Mouse (Mus musculus) CH12.LX (cell line): ENCODE measurements around the gene Irf2bp2. TPM values are rescaled to one million over a fixed set of nuclear protein-coding genes. Genes with fewer than 3 reads are reported as not detected.

Source experiments
- DNase-seq: peaks from one replicate; pipeline ENCODE4 v3.0.0-alpha.2; 2013; ENCODE audit errors: extremely low read depth
- H3K27ac ChIP-seq: 2 replicates; pipeline ENCODE4 v1.5.1; 2012; ENCODE audit warnings: low read depth, mild to moderate bottlenecking, control low read depth, moderate library complexity; ENCODE audit not compliant: insufficient read depth
- H3K27me3 ChIP-seq: replicated peaks from 2 replicates; pipeline ENCODE3; 2012; ENCODE audit warnings: inconsistent platforms
- H3K36me3 ChIP-seq, 2 experiments: replicated peaks in 1 of 2; 2 replicates each; pipeline versions ENCODE3 to v1.6.1; 2012; ENCODE audit warnings: inconsistent platforms in 1 of 2, low read length in 1 of 2, mild to moderate bottlenecking in 1 of 2, mixed read lengths in 1 of 2, moderate library complexity in 1 of 2; ENCODE audit not compliant: control insufficient read depth in 1 of 2, insufficient read depth in 1 of 2
- H3K4me1 ChIP-seq, 2 experiments: 2 replicates each; pipeline ENCODE4 v1.6.1; 2012; ENCODE audit warnings: inconsistent platforms in 1 of 2, moderate library complexity in 1 of 2; ENCODE audit not compliant: insufficient read depth in 2 of 2, control insufficient read depth in 1 of 2
- H3K4me2 ChIP-seq: 2 replicates; pipeline ENCODE4 v1.6.1; 2012; ENCODE audit warnings: low read depth, mild to moderate bottlenecking, control low read depth; ENCODE audit not compliant: poor library complexity, insufficient read depth, severe bottlenecking
- H3K4me3 ChIP-seq, 3 experiments: fragments of 150-350 bp in 1 of 3; sonication (generic) in 1 of 3; replicated peaks in 1 of 3; 2 replicates each; pipeline versions ENCODE3 to v1.5.1; 2011 to 2012; ENCODE audit warnings: low read depth in 2 of 3, low read length in 2 of 3, mild to moderate bottlenecking in 2 of 3, moderate library complexity in 2 of 3, control low read depth in 1 of 3, improper control_type of control experiment in 1 of 3, inconsistent platforms in 1 of 3, mixed read lengths in 1 of 3; ENCODE audit not compliant: poor library complexity in 1 of 3
- H3K79me2 ChIP-seq: replicated peaks from 2 replicates; pipeline ENCODE4 v1.6.1; 2012; ENCODE audit warnings: mild to moderate bottlenecking, moderate library complexity; ENCODE audit not compliant: control insufficient read depth, poor library complexity, insufficient read depth, severe bottlenecking; ENCODE audit errors: extremely low read depth
- H3K9ac ChIP-seq: 2 replicates; pipeline ENCODE4 v1.6.1; 2012; ENCODE audit warnings: low read depth, mild to moderate bottlenecking, control low read depth, moderate library complexity; ENCODE audit not compliant: insufficient read depth
- H3K9me3 ChIP-seq: replicated peaks from 2 replicates; pipeline ENCODE3; 2012; ENCODE audit warnings: low read length, inconsistent platforms, mixed read lengths
- CTCF ChIP-seq, 2 experiments: IDR thresholded peaks in 1 of 2; conservative IDR thresholded peaks in 1 of 2; 2 replicates each; pipeline ENCODE4 v1.5.1; 2011 to 2012; ENCODE audit warnings: low read depth in 2 of 2, low read length in 2 of 2, improper control_type of control experiment in 1 of 2, inconsistent platforms in 1 of 2, mild to moderate bottlenecking in 1 of 2, moderate library complexity in 1 of 2
- ETS1 ChIP-seq: conservative IDR thresholded peaks from 2 replicates; pipeline ENCODE4 v1.6.1; 2012; ENCODE audit warnings: low read depth, mild to moderate bottlenecking, inconsistent platforms, low read length, improper control_type of control experiment, moderate library complexity
- KAT2A ChIP-seq: IDR thresholded peaks from 2 replicates; pipeline ENCODE4 v1.6.1; 2012; ENCODE audit warnings: low read length, improper control_type of control experiment, inconsistent platforms; ENCODE audit not compliant: insufficient replicate concordance
- MAFK ChIP-seq: IDR thresholded peaks from 2 replicates; pipeline ENCODE4 v1.6.1; 2011; ENCODE audit warnings: low read length, improper control_type of control experiment; ENCODE audit not compliant: insufficient replicate concordance
- MAZ ChIP-seq: IDR thresholded peaks from 2 replicates; pipeline ENCODE4 v1.6.1; 2012; ENCODE audit warnings: low read depth, mild to moderate bottlenecking, inconsistent platforms, low read length, improper control_type of control experiment, moderate library complexity
- NELFE ChIP-seq: IDR thresholded peaks from 2 replicates; pipeline ENCODE4 v1.6.1; 2011; ENCODE audit warnings: low read depth, low read length, improper control_type of control experiment
- PAX5 ChIP-seq: IDR thresholded peaks from 2 replicates; pipeline ENCODE4 v1.6.1; 2012; ENCODE audit warnings: low read length, inconsistent platforms, mixed read lengths
- POLR2A ChIP-seq: IDR thresholded peaks from 2 replicates; pipeline ENCODE4 v1.6.1; 2011; ENCODE audit warnings: low read depth, mild to moderate bottlenecking, improper control_type of control experiment, low read length
- POLR2AphosphoS2 ChIP-seq: IDR thresholded peaks from 2 replicates; pipeline ENCODE4 v1.6.1; 2011; ENCODE audit warnings: low read depth, low read length, improper control_type of control experiment
- SIN3A ChIP-seq: IDR thresholded peaks from 2 replicates; pipeline ENCODE4 v1.6.1; 2012; ENCODE audit warnings: low read length, improper control_type of control experiment, inconsistent platforms
- SMC3 ChIP-seq: IDR thresholded peaks from 2 replicates; pipeline ENCODE4 v1.6.1; 2011; ENCODE audit warnings: low read depth, low read length, improper control_type of control experiment
- TBP ChIP-seq: conservative IDR thresholded peaks from 2 replicates; pipeline ENCODE4 v1.6.1; 2011; ENCODE audit warnings: low read depth, low read length, improper control_type of control experiment
- USF2 ChIP-seq: conservative IDR thresholded peaks from 2 replicates; pipeline ENCODE4 v1.6.1; 2011; ENCODE audit warnings: low read depth, low read length, improper control_type of control experiment
- ZC3H11A ChIP-seq: IDR thresholded peaks from 2 replicates; pipeline ENCODE4 v1.6.1; 2012; ENCODE audit warnings: low read depth, mild to moderate bottlenecking, inconsistent platforms, low read length, improper control_type of control experiment
- ZMIZ1 ChIP-seq: IDR thresholded peaks from 2 replicates; pipeline ENCODE4 v1.6.1; 2012; ENCODE audit warnings: low read depth, mild to moderate bottlenecking, inconsistent platforms, low read length, improper control_type of control experiment
- dilution Hi-C: fragments of 300-500 bp; cut with MboI; formaldehyde crosslinking; loops from 2 replicates; pipeline ENCODE4 v1.14.3; 2020; ENCODE audit warnings: low sequenced_read_pairs; ENCODE audit not compliant: extremely low pct_unique_long_range_greater_than_20kb, extremely low pct_ligation_motif_present
- in situ Hi-C: fragments of 300-500 bp; cut with MboI; formaldehyde crosslinking; loops from 3 replicates; pipeline ENCODE4 v1.14.3; 2019; ENCODE audit warnings: low sequenced_read_pairs, low pct_ligation_motif_present, low pct_unique_long_range_greater_than_20kb, mixed read lengths
- polyA plus RNA-seq: library from polyadenylated mRNA; unstranded; fragments of >175 nt; gene quantifications from 2 replicates; pipeline ENCODE4 v1.2.1, GENCODE M21; 2012; ENCODE audit warnings: low read depth; ENCODE audit not compliant: insufficient read length
- total RNA-seq, 2 experiments: library from RNA; depleted of rRNA; stranded (reverse); fragments of 300-350 nt in 1 of 2; fragments of >200 nt in 1 of 2; gene quantifications; 2 replicates each; pipeline ENCODE4 v1.2.3; 2012 to 2014

Gene Irf2bp2
- total and polyA plus RNA-seq, 3 experiments, result 19.9 to 31.2 (median 28.6) TPM

DNA sequence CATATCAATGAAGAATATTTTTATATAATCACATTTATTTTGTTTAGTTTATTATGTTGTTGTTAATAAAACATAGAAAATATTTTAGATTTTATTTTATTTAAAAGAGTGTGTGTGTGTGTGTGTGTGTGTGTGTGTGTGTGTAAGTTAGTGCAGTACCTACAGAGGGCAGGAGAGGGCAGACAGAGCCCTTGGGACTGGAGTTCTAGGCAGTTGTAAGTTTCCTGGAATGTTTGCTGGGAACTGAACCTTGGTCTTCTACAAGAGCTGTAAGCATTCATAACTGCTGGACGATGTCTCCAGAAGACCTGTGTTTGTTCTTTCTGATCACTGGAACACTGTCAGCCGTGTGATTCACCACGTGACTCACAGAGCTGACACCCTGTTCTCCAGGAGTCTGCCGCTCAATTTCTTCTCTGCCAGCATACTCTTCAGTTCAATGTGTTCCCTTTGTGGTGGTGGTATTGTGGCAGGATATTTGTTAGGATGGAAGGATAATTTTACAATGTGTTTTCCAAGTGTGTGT lies 32.4 kb downstream of the Irf2bp2 start:
- H3K4me1 ChIP-seq, result peaks cover 10 to 27% of the 10 kb centered on the region in 2 experiments
- in situ Hi-C loops, result no loop called here
- dilution Hi-C loops, result no loop called here
- H3K9me3 ChIP-seq, result peaks cover 3% of the 10 kb centered on the region
- DNase-seq, result no peak
- H3K27me3 ChIP-seq, result no peaks in the 10 kb centered on the region
- no peak overlapping the region for H3K4me2 ChIP-seq
- no peak overlapping the region for H3K9ac ChIP-seq
- TF ChIP-seq CTCF (conservative IDR thresholded peaks at IDR 0.05 in 1 of 2, IDR thresholded peaks at IDR 0.05 in 1 of 2; ENCODE audit: low read depth in 2 of 2, low read length in 2 of 2), result peak in 1 of 2 experiments; percentile 0; a peak in 1 of 4 replicates
- no peak for TF ChIP-seq ETS1
- no peaks in the 10 kb centered on the region for H3K79me2 ChIP-seq
- H3K4me3 ChIP-seq, result no peak overlapping the region
- no peaks in the 10 kb centered on the region for H3K36me3 ChIP-seq
- H3K27ac ChIP-seq, result no peak overlapping the region

- no peak overlapping the region for H3K4me3 ChIP-seq
- H3K36me3 ChIP-seq, result no peaks in the 10 kb centered on the region
- H3K9ac ChIP-seq, result no peak overlapping the region
- H3K4me2 ChIP-seq, result no peak overlapping the region
- in situ Hi-C loops, result no loop called here
- TF ChIP-seq POLR2A (no peak), NELFE (no peak), MAZ (no peak), USF2 (no peak), SMC3 (no peak), SIN3A (no peak), TBP (no peak), KAT2A (no peak), POLR2AphosphoS2 (no peak), PAX5 (no peak), ZMIZ1 (no peak)
- TF ChIP-seq, all 38 proteins: peak for 0
- Histone ChIP-seq H3K79me2 (no peaks in the 10 kb centered on the region), H3K27me3 (no peaks in the 10 kb centered on the region), H3K27ac (no peak overlapping the region), H3K9me3 (peaks cover 3% of the 10 kb centered on the region), H3K4me1 (peaks cover 4 to 21% of the 10 kb centered on the region in 2 experiments; a peak in 3 of 4 replicates)
- dilution Hi-C loops, result no loop called here
- no peak for DNase-seq
Observed at GRCm38 (mm10) chr8:126558400-126558953, 35.3 kb downstream of the Irf2bp2 start.

GRCm38 (mm10) chr8:126557403-126557802 lies 36.4 kb downstream of the Irf2bp2 start:
- in situ Hi-C loops (no loop called here), dilution Hi-C loops (no loop called here)
- Histone ChIP-seq H3K27ac (no peak overlapping the region), H3K27me3 (no peaks in the 10 kb centered on the region), H3K79me2 (no peaks in the 10 kb centered on the region), H3K4me1 (peaks cover 4 to 28% of the 10 kb centered on the region in 2 experiments; a peak in 3 of 4 replicates), H3K4me2 (no peak overlapping the region), H3K4me3 (no peak overlapping the region), H3K9ac (no peak overlapping the region), H3K36me3 (no peaks in the 10 kb centered on the region), H3K9me3 (peaks cover 3% of the 10 kb centered on the region)
- DNase-seq, result no peak
- TF ChIP-seq ZC3H11A (no peak), MAFK (peak; percentile 44; the same call in 1 of the 2 replicates)
